Mouse (Mus musculus): Measurements from ENCODE around the gene Cfdp1.

Cfdp1 gene

DNA sequence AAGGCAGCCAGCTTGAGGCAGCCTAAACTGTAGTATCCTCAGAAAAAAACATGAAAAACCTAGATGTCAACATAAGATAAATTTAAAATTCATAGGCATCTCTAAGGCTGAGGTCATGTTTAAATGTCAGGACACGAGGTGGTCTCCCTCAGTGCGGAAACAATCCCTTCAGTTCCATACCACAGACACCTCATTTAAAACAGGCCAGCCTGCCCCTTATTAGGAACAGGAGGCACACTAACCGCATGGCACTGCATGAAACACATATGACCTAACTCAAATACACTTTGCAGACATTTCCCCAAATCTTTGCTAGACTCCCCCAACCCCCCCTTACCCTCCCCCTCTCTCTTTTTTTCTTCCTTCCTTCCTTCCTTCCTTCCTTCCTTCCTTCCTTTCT lies 65.6 kb downstream of the Cfdp1 start:
- TF ChIP-seq GATA4 (IDR thresholded peaks at IDR 0.05; ENCODE audit: insufficient replicate concordance, low read length), result no peak

DNA sequence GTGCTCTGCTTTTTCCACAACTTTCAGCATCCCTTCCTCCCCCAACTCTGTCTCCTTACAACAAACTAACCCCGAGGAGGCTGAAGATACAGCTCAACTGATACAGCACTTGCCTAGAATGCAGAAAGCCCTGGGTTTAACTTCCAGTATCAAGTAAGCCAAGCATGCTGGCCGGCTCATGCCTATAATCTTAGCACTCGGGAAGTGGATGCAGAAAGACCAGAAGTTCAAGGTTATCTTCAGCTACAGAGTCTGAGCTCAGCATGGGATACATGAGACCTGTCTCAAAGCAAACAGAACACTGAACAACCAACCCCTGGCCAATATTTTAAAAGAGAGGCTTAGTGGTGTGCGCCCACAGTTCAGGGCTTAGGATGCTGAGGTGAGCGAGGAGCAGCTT lies 66.0 kb downstream of the Cfdp1 start:
- TF ChIP-seq GATA4 (IDR thresholded peaks at IDR 0.05; ENCODE audit: insufficient replicate concordance, low read length), result peak; percentile 80; the same call in 1 of the 2 replicates

DNA sequence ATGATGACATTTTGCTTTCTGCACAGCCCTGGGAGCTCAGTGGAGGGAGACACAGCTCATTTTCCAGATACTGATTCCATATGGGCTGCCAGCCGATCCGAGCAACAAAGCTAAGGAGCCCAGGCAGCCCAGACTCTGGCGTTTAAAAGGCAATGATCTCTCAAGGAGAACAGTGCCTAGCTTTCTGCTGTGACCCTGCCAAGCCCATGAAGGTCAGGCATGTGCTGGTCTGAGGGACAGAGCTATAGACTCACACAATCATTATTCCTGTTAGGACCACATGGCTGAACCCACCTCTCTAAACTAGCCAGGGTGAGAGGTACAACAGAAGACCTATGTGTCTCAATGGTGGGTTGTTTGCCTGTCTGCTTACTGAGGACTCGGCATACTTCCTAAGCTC lies 66.4 kb downstream of the Cfdp1 start:
- no peak for TF ChIP-seq GATA4 (IDR thresholded peaks at IDR 0.05; ENCODE audit: insufficient replicate concordance, low read length)

DNA sequence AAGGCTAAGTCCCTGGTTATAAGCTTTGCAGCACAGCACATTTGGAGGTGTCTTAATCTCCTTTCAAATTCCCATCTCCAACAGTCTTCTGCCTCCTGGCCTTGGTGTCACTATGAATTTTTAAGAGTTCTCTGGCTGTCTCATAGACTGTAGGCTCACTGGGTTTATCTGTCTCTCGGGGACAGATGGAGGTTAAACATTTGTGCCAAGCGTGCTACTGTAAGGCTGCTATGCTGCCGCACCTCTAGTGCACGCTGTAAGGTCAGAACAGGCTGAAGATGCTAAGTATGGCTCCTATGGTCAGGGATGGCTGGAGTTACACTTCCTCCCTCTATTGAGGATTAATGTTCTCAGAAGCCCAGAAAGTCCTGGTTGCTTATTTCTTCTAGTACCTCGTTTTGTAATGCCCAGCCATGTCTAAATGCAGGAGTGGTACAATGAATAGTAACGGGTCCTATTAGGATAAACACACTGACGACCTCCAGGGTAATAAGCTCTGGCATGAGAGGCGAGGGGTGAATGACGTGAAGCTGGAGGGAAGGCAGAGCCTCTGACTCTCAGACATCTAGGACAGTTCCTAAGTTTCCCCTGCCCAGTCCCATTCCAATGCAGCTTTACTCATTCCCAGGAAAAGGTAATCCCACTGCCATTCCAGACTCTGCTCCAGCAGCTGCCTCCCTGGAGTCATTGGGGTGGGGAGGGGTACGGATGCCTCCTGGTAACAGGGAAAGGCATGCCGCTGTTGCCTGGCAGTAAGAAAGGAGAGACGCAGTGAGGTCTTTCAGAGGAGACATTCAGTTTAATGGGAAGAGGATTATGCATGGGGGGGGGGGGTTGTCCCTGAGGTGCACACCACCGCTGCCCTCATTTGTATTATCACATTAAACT lies 67.1 kb downstream of the Cfdp1 start:
- TF ChIP-seq GATA4 (IDR thresholded peaks at IDR 0.05; ENCODE audit: insufficient replicate concordance, low read length), result no peak

DNA sequence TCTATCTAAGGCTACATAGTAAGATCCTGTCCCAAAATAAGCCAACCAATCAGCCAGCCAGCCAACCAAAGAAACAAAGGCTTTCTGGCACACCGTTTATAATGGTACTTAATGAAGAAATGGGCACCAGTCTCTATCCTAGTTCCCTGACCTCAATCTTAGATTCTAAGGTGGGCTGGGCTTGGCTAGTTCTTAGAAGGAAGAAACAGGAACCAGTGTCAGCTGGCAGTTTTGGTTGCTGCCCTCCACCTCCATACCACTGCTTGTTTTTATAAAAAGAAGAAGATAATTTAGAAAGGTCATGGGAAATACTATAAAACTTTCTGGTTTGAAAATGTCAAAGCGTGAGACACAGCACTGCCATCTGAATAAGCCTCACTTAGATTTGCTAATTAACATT lies 68.0 kb downstream of the Cfdp1 start:
- no peak for TF ChIP-seq GATA4 (IDR thresholded peaks at IDR 0.05; ENCODE audit: insufficient replicate concordance, low read length)

DNA sequence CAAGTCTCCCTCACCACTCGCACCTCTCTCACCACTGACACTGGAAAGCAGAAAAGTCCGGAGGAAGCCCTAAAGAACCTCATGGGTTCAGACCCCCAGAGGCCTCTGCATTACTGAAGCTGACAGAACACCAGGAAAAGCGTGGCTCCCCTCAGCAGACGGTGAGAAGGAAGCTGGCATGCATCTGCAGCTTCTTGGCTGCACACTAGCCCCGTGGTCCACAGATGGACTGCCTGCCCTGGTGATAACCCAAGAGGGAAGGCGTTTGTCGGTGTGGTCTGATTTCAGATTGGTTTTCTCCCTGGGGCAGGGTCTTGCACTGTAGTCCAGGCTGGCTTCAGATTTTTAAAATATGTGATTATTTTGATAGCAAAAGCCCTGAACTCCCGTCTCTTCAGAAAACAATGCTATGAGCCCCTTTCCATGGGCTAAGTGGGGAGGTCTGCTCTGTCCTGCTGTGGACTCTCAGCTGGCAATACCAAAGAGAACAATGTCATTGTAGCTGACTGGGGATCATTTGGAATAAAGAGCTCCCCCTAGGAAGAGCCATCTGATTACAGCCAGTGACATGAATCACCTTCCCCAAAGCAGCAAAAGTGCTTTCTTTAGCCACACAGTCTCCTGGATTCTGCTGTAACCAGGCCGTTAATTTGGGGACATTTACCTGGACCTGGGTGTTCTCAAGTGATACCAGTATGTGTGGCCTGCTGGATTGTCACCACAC lies 71.3 kb downstream of the Cfdp1 start:
- no peak for TF ChIP-seq GATA4 (IDR thresholded peaks at IDR 0.05; ENCODE audit: insufficient replicate concordance, low read length)

DNA sequence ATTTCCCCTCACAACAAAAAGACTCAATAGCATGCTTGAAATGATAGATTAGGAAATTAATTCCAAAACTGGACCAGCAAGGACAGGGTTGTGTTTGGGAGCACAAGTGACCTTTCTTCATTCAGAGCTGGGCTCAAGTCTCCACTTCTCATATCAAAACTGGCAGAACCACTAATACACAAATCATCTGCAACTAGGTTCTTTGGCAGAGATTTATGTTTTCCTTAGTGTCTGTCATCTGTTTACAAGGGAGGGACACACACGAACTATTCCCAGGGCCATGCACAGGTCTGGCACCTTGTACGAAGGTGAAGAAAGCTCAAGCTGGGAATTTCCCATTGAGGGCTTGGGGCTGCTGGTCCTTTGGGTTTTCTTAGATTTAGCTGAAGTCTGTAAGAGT lies 71.9 kb downstream of the Cfdp1 start:
- no peak for TF ChIP-seq GATA4 (IDR thresholded peaks at IDR 0.05; ENCODE audit: insufficient replicate concordance, low read length)

DNA sequence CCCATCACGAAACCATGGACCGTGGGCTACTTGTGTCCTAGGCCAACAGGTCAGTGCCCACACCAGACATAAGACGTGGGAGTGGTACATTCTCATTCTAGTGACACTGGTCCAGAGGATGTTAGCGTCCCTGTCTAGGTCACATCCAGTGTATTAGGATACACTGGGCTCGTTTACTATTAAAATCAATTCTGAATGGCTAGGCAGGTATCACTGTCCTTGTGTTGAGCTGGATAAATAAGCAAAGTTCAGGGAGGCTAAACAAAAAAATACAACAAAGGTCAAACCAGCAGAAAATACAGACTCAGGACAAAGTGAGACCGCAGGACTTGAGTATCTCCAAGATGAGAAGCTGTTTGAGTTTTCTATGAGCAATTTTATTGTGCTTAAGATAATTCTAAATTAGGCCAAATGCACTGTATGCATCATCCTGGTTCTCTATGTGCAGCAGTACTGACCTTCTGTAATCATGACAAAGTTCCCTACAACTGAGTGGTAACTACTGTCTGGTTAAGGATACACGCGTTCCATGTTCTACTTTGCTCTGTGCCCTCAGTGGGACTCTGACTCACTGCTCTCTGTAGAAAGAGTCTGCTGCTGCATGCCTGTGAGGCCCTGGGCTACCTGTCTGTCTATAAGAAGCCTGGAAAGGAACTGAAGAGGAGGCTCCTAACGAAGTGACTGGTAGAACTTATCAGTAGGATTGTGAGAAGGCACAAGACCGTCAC lies 73.2 kb downstream of the Cfdp1 start:
- no peak for TF ChIP-seq GATA4 (IDR thresholded peaks at IDR 0.05; ENCODE audit: insufficient replicate concordance, low read length)

DNA sequence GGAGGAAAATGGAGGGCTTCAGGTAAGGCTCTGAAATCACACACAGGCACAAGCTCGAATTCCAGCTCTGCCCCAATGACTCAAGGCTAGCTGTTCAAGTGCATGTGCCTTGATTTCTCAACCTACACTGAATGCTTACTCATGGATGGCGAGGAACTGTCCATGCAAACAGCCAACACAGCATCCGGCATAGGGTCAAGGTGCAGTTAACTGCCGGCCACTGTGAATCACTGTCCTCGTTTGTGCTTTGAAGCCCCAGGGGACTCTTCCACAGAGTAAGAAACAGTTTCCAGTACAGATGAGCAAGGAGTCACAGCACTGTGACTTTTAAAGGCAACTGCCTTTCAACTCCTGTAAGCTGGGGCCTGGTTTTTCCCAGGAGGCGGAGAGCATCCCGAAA lies 74.4 kb downstream of the Cfdp1 start:
- TF ChIP-seq GATA4 (IDR thresholded peaks at IDR 0.05; ENCODE audit: insufficient replicate concordance, low read length), result no peak

DNA sequence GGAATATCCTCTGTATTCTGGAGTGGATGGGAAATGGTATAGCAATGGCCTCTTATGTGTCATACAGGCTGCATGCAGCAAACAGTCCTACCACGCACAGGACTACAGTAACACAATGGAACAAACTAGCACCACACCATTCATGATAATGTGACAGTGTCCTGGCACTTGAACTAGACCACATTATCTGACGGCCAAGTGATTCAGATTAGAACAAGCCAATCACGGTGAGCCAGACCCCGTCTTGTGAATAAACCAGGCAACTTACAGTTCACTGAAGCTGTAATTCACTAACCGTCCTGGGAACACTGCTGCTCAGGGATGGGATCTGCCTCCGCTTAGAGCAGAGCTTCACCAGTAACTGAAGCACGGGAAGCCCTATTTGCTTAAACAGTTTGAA lies 75.3 kb downstream of the Cfdp1 start:
- TF ChIP-seq GATA4 (IDR thresholded peaks at IDR 0.05; ENCODE audit: insufficient replicate concordance, low read length), result no peak

DNA sequence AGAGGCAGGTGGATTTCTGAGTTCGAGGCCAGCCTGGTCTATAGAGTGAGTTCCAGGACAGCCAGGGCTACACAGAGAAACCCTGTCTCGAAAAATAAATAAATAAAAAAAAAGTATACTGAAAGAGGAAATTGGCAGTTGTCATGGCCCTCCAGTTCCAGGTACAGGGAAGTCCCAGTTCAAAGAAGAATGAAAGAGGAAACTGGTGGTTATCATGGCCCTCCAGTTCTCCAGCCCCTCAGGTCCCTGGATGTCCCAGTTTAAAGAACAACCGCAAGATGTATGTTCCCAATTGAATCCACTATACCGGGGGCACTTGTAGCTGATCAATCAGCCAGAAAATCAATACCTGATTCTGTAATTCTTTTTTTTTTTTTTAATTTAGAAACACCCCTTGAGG lies 77.6 kb downstream of the Cfdp1 start:
- no peak for TF ChIP-seq GATA4 (IDR thresholded peaks at IDR 0.05; ENCODE audit: insufficient replicate concordance, low read length)

DNA sequence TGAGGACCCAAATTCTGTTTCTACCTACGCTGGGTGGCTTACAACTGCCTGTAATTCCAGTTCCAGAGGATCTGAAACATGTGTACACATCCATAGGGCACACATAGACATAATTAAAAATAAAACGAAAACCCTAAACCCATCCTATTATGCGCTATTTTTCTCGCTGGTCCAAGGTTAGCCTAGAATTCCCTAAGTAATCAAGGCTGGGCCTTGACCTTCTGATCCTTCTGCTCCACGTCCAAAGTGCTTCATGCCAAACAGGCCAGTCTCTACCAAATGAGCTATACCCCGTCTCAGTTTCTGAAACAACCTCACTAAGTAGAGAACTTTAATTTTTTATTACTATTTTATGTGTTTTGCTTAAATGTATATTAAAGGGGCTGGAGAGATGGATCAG lies 78.3 kb downstream of the Cfdp1 start:
- TF ChIP-seq GATA4 (IDR thresholded peaks at IDR 0.05; ENCODE audit: insufficient replicate concordance, low read length), result no peak

DNA sequence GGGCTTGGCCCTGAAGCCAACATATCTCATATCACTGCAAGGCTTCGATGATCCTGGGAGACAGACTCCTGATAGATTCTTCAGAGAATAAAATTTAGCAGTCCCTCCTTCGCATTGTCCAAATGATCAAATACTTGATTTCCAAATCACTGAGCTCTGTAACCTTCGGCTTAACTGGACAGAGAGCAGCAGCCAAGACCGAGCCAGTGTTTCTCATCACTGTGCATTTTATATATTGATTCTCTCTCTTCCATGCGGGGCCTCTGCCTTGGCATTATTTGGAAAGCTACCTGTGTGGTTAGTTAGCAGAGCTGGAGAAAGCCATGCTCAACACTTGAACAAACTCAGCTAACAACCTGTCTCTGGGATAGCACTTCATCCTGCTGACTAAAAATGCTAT lies 80.6 kb downstream of the Cfdp1 start:
- TF ChIP-seq GATA4 (IDR thresholded peaks at IDR 0.05; ENCODE audit: insufficient replicate concordance, low read length), result no peak

DNA sequence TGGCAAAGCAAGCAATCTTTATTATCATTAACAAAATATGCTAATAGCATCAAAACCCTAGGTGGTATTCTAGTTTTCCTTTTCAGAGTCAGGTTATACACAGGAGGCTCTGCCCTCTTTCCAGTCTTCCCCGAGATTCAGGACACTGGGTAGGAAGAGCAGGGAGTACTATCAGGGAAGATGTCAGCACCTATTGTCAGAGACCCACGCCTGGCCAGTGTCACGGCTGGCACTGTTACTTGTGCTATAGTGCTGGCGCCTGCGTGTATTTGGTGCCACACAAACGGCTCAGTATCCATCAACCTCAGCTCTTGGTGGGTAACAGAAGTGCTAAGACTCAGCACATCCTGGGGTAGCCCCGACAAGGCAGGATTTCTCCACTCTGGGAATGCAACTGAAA lies 81.0 kb downstream of the Cfdp1 start:
- no peak for TF ChIP-seq GATA4 (IDR thresholded peaks at IDR 0.05; ENCODE audit: insufficient replicate concordance, low read length)

DNA sequence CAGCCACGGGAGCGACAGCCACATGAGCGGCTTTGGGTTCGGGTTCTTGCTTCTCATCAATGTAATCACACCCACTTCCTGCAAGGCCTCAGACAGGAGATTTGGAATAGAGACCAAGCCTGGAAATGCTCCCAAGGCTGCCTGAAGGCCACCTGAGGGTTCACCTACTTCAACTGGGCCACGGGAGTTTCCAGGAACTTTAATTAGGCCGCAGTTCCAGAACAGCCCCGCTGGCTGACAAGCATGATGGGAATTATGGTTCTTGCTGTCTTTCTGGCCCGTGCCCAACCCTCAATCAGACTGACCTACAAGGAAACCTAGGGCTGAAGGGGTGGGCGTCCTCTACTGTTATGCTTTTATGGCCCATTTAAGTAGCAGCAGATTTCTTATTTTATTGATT lies 82.0 kb downstream of the Cfdp1 start:
- no peak for TF ChIP-seq GATA4 (IDR thresholded peaks at IDR 0.05; ENCODE audit: insufficient replicate concordance, low read length)

DNA sequence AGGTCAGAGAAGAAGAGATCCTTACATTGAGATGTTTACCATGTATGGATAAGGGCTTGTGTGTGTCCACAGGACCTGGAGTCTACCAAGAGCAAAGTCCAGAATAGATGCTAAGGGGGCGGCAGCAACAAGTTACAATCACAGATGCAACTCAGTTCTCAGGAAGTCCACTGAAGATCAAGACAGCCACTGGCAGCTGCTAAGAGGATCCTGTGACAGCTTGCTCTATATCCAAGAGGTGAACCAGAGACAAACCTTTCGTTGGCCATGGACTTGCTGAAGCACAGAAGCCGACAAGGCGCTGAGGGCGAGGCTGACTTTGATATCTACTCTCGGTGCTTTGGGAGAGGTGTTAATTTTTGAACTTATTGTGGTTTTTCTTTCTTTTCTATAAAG lies 82.5 kb downstream of the Cfdp1 start:
- no peak for TF ChIP-seq GATA4 (IDR thresholded peaks at IDR 0.05; ENCODE audit: insufficient replicate concordance, low read length)

Data from liver, adult (tissue).